Mouse (Mus musculus) heart, embryonic 16.5 days (tissue): ENCODE data around the gene Mboat1. TPM values are rescaled to one million over a fixed set of nuclear protein-coding genes. Genes with fewer than 3 reads are reported as not detected.
A peak's percentile ranks its signal among the peaks of the same experiment; 100 is the strongest.

ENCODE experiments used
- ATAC-seq: fragments of 200-750 bp; cut with Nextera tagmentation; replicated peaks from 2 replicates; pipeline ENCODE4 v1.8.0; 2017; ENCODE audit warnings: moderate number of reproducible peaks; ENCODE audit not compliant: insufficient read depth, low FRiP score; ENCODE audit errors: extremely low read depth
- H3K27ac ChIP-seq: fragments of 300-500 bp; sonication (generic); 2 replicates; pipeline ENCODE4 v1.5.1; 2014; ENCODE audit warnings: mild to moderate bottlenecking, low read length, control low read depth, moderate library complexity
- H3K27me3 ChIP-seq: fragments of 300-500 bp; sonication (generic); 2 replicates; pipeline ENCODE4 v1.6.1; 2014; ENCODE audit warnings: low read length, mixed read lengths; ENCODE audit not compliant: control insufficient read depth, insufficient read depth
- H3K36me3 ChIP-seq: fragments of 300-500 bp; sonication (generic); 2 replicates; pipeline ENCODE4 v1.6.1; 2014; ENCODE audit not compliant: control insufficient read depth, insufficient read depth
- H3K4me1 ChIP-seq: fragments of 300-500 bp; sonication (generic); 2 replicates; pipeline ENCODE4 v1.6.1; 2014; ENCODE audit warnings: low read length, mixed read lengths; ENCODE audit not compliant: control insufficient read depth, insufficient read depth
- H3K4me2 ChIP-seq: fragments of 300-500 bp; sonication (generic); 2 replicates; pipeline ENCODE4 v1.6.1; 2014; ENCODE audit warnings: low read depth, mild to moderate bottlenecking, control low read depth, low read length
- H3K4me3 ChIP-seq: fragments of 300-500 bp; sonication (generic); 2 replicates; pipeline ENCODE4 v1.5.1; 2014; ENCODE audit warnings: mild to moderate bottlenecking, control low read depth, low read length
- H3K9ac ChIP-seq: fragments of 300-500 bp; sonication (generic); 2 replicates; pipeline ENCODE4 v1.6.1; 2014; ENCODE audit warnings: low read length, control low read depth
- H3K9me3 ChIP-seq: fragments of 300-500 bp; sonication (generic); replicated peaks from 2 replicates; pipeline ENCODE4 v1.6.1; 2016; ENCODE audit warnings: low read length; ENCODE audit not compliant: control insufficient read depth
- WGBS: fragments of 180-500 bp; shearing (Covaris S2); extraction: QIAGEN DNeasy Blood & Tissue Kit; methylation state at CpG from one replicate; pipeline ENCODE4 v1.1.7; 2014; 5-methylcytosine and 5-hydroxymethylcytosine counted together
- polyA plus RNA-seq: library from polyadenylated mRNA; unstranded; fragments of >200 nt; fragmentation: Nextera tagmentation; extraction: Ambion mirVana; gene quantifications from 2 replicates; pipeline ENCODE4 v1.2.1, GENCODE M21; 2015

Gene Mboat1
- polyA plus RNA-seq, 1 experiment from 2014 or later, result 4.1 TPM

DNA sequence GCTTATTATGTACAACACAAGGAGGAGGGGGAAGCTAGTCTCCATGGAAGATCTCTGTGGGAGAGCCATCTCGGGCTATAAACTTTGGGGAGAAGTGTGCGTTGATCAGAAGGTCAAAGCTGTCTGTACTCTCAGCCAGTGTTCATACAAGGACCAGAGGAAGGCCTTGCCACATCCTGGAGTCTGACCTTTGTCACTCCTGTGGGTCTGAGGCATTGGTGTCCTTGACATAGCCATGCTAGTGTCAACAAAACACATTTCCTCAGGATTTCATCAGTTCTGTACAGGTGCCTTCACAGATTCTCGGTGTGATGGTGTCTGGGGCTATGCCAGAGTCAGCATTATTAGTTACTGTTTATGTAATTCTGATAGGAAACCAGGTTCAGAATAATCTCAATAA is 115.1 kb downstream of the Mboat1 start:
- Histone ChIP-seq H3K36me3 (no peaks in the 10 kb centered on the region), H3K4me3 (no peak overlapping the region), H3K9ac (no peak overlapping the region), H3K4me1 (peaks cover 9% of the 10 kb centered on the region), H3K9me3 (no peaks in the 10 kb centered on the region), H3K27me3 (no peaks in the 10 kb centered on the region), H3K4me2 (no peak overlapping the region), H3K27ac (no peak overlapping the region)
- ATAC-seq, result no peak
- 76% methylated on average over 3 of the region's 3 CpGs for WGBS

DNA sequence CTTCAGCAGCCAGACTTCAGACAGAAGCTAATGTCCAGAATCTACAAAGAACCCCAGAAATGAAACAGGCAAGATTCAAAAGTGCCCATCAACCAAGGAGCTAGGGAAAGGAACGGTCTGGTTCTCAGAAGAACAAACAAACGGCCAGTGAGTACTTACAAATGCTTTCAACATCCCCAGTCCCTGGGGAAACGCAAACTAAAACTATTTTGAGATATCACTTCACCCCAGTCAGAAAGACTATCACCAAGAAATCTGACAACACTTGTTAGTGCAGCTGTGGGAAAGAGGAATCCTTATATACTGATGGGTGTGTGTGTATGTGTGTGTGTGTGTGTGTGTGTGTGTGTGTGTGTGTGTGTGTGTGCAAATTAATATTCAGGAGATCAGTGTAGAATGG is 116.4 kb downstream of the Mboat1 start:
- Histone ChIP-seq H3K4me2 (no peak overlapping the region), H3K9ac (no peak overlapping the region), H3K9me3 (no peaks in the 10 kb centered on the region), H3K27ac (no peak overlapping the region), H3K36me3 (no peaks in the 10 kb centered on the region), H3K27me3 (no peaks in the 10 kb centered on the region), H3K4me3 (no peak overlapping the region), H3K4me1 (peaks cover 9% of the 10 kb centered on the region)
- no peak for ATAC-seq
- 13% methylated on average over 3 of the region's 3 CpGs for WGBS

DNA sequence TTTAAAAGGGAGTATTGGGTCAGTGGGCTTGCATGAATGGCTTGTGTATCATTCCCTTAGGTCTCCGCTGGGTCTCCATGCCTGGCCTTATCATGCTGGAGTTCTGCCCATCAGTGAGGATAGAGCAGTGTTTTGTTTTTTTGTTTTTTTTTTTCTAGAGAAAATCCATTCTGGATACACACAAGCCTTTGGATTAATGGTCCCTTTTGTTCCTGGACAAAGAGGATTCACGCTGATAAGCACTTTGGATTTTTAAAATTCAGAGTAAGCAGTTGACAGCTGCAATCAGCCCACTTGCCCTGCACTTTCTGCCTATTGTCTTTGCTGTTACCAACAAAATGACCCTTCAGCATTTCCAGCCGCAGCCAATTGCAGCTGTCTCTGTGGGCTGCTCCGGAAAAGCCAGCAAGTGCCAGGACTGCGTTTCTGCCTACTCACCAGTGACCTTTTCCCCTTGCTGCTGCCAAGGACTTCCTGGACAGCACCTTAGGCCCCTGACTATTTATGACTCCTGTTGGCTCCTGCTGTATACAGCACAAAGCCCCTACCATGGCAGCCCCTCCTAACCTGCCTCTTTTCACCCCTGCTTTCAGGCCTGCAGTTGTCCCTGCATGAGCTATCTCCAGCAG is 117.5 kb downstream of the Mboat1 start:
- peaks cover 9% of the 10 kb centered on the region for H3K4me1 ChIP-seq
- 19% methylated on average over 5 of the region's 5 CpGs for WGBS
- ATAC-seq, result no peak
- no peaks in the 10 kb centered on the region for H3K9me3 ChIP-seq
- H3K27ac ChIP-seq, result no peak overlapping the region; the same call in 1 of the 2 replicates
- no peak overlapping the region for H3K4me2 ChIP-seq
- no peaks in the 10 kb centered on the region for H3K27me3 ChIP-seq
- no peak overlapping the region for H3K9ac ChIP-seq
- no peak overlapping the region for H3K4me3 ChIP-seq
- H3K36me3 ChIP-seq, result no peaks in the 10 kb centered on the region

DNA sequence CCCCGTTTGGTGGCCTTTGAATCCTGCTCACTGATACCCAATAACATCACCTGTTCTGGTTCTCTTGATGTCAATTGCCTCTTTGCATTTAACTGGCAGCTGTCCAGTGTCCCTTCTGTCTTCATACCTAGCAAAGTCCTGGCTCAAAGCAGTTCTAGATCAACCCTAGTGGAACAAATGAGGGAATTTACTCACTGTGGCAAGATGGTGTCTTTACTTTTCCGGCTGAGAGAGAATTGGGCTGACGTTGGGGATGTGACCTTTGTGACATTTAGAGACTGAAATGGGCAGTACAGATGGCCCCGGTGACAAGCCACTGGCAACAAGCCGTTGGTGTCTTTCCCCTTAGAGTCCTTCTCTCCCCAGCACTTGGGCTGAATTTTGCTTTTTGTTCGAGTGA is 118.1 kb downstream of the Mboat1 start:
- 79% methylated on average over 6 of the region's 6 CpGs for WGBS
- H3K27ac ChIP-seq, result no peak overlapping the region

DNA sequence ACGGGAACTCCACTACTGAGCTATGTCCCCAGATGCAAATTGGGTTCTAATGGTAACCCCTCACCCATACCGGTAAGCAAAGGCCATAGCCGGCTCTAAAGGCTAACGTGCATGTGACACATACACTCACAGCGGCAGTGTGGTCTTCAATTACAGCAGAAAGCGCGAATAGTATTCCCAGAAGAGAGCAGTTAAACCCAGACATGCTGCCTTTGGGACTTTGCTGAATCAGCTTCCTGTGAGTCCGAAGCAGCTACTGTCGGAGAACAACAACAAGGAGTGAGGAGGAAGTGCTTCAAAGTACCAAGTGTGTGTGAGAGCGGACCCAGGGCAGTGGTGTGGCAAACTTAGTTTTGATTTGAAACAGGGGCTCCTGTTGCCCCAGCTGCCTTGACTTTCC is 122.5 kb downstream of the Mboat1 start:
- H3K27me3 ChIP-seq, result no peaks in the 10 kb centered on the region
- no peaks in the 10 kb centered on the region for H3K36me3 ChIP-seq
- H3K9me3 ChIP-seq, result no peaks in the 10 kb centered on the region
- H3K4me1 ChIP-seq, result peaks cover 5% of the 10 kb centered on the region
- no peak overlapping the region for H3K27ac ChIP-seq
- no peak overlapping the region for H3K9ac ChIP-seq
- H3K4me2 ChIP-seq, result no peak overlapping the region
- 64% methylated on average over 10 of the region's 10 CpGs for WGBS
- H3K4me3 ChIP-seq, result no peak overlapping the region
- no peak for ATAC-seq

More for the DNA sequence above, 118.1 kb downstream of the Mboat1 start:
- Histone ChIP-seq H3K27me3 (no peaks in the 10 kb centered on the region), H3K36me3 (no peaks in the 10 kb centered on the region), H3K4me2 (no peak overlapping the region), H3K4me3 (no peak overlapping the region), H3K4me1 (peaks cover 9% of the 10 kb centered on the region), H3K9ac (no peak overlapping the region), H3K9me3 (no peaks in the 10 kb centered on the region)
- ATAC-seq, result no peak

DNA sequence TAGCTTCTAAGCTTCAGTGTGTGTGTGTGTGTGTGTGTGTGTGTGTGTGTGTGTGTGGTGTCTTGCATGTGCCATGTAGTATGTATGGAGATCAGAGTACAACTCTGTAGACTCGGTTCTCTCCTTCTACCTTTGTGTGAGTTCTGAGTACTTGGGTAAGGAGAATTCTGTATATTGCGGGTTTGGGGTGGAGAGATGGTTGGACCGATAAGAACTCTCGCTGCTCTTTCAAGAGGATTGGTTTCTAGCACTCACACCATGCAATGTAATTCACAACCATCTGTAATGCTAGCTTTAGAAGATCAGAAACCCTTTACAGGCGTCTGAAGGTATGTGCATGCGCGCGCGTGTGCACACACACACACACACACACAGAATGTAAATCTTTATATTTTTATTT is 123.0 kb downstream of the Mboat1 start:
- Histone ChIP-seq H3K27ac (no peak overlapping the region), H3K9me3 (no peaks in the 10 kb centered on the region), H3K4me3 (no peak overlapping the region), H3K4me1 (no peaks in the 10 kb centered on the region; the same call in 1 of the 2 replicates), H3K4me2 (no peak overlapping the region), H3K9ac (no peak overlapping the region), H3K27me3 (no peaks in the 10 kb centered on the region), H3K36me3 (no peaks in the 10 kb centered on the region)
- WGBS, result 84% methylated on average over 9 of the region's 9 CpGs
- ATAC-seq, result no peak; the same call in 1 of the 2 replicates

DNA sequence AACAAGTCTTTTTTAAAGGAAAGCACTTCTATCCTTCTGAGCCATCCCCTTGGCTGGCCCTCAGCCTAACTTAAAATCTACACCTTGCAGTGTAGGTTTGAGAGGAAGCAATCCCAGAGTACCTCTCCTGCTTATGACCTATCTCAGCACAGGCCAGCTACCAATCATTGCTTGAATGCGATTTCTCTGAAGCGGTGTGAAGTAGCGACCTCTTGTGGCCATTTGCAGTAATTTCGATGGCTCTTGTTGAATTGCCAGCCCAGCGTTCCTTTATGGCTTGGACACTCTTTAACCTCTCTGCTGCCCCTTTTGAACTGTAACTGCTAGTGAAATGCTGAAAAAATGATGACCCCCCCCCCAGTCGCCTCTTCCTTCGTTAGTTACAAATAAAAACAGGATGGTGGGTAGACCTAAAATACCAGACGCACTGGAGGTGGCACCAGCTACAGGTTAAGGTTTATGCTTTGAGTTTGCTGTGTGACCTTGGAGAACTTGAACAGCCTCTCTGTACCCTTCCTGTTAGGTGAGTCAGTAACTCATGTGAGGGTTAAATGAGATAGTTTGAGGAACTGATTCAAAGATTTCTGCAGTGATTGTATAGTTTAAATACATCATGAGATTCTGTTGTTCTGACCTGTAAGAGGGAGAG is 123.7 kb downstream of the Mboat1 start:
- ATAC-seq, result peak; percentile 38; the same call in 1 of the 2 replicates

DNA sequence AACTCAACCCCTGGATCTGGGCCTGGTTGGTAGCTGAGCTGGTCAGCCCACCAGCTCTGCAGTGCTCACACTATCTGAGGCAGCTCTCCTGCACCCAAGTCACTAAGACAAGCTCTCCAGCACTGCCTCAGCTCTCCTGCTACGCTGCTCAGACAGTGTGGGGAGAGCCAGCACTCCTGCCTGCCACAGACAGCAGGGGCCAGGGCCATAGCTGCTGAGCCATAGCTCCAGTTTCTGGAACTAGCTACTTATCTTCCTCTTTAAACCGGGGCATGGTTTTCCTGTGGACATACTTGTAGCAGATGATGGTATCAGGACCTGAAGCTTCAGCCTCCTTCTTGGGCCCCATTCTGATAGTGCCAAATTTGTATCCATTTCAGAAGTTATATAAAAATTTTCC is 127.4 kb downstream of the Mboat1 start:
- H3K4me2 ChIP-seq, result no peak overlapping the region
- 60% methylated on average over 2 of the region's 2 CpGs for WGBS
- H3K27ac ChIP-seq, result no peak overlapping the region
- H3K9ac ChIP-seq, result no peak overlapping the region
- H3K4me3 ChIP-seq, result no peak overlapping the region
- no peaks in the 10 kb centered on the region for H3K4me1 ChIP-seq
- H3K9me3 ChIP-seq, result no peaks in the 10 kb centered on the region
- ATAC-seq, result no peak
- H3K27me3 ChIP-seq, result no peaks in the 10 kb centered on the region
- no peaks in the 10 kb centered on the region for H3K36me3 ChIP-seq

More for the DNA sequence above, 123.7 kb downstream of the Mboat1 start:
- Histone ChIP-seq H3K9me3 (no peaks in the 10 kb centered on the region), H3K4me1 (no peaks in the 10 kb centered on the region), H3K36me3 (no peaks in the 10 kb centered on the region), H3K4me2 (no peak overlapping the region), H3K4me3 (no peak overlapping the region), H3K27me3 (no peaks in the 10 kb centered on the region), H3K9ac (no peak overlapping the region), H3K27ac (no peak overlapping the region)
- WGBS, result 11% methylated on average over 8 of the region's 8 CpGs

DNA sequence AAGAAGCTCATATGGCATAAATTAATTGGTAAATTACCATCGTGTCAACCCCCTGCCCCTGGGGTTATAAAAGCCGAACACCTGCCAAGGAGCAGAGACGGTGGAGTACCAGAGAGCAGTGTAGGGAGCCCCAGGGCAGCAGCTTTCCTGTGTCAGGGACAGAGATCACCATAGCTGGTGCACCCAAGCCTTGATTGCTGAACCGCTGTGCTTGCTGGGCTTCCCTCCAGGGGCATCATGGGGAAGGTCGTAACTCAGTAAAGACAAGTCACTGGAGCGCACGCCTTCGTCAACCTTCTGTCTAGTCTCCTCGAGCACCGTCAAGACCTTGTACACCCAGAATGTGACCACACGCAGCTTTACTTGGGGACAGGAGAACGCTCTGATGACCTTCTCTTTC is 128.0 kb downstream of the Mboat1 start:
- no peak overlapping the region for H3K9ac ChIP-seq
- H3K27ac ChIP-seq, result no peak overlapping the region
- 77% methylated on average over 12 of the region's 12 CpGs for WGBS
- H3K9me3 ChIP-seq, result no peaks in the 10 kb centered on the region
- no peaks in the 10 kb centered on the region for H3K4me1 ChIP-seq
- no peaks in the 10 kb centered on the region for H3K27me3 ChIP-seq
- no peak for ATAC-seq
- H3K4me2 ChIP-seq, result no peak overlapping the region
- no peak overlapping the region for H3K4me3 ChIP-seq
- H3K36me3 ChIP-seq, result no peaks in the 10 kb centered on the region
